Comparison of ENCODE assay signal across 14 mouse cellular contexts in genomic region chr7:27266515-27267128, GRCm38 (mm10). TPM values are rescaled to one million over a fixed set of nuclear protein-coding genes. Genes with fewer than 3 reads are reported as not detected.
DNase-seq lines count a peak whose midpoint lies in the region; ATAC-seq lines count a peak whose summit lies in the region.
"Had no signal": no experiment of that assay in that cellular context is flagged by ENCODE, and none has a peak within 500 bp of the region (broad histone marks: within the 10 kb centered on the region; RNA-seq: fewer than 3 reads in every experiment).

No protein-coding gene starts in this region.

- WGBS in midbrain, embryonic 14.5 days, result 80% methylated on average over 20 of the region's 20 CpGs

- peak; percentile 68 for DNase-seq in left cerebral cortex, adult 11 months (ENCODE audit: low spot score)
- DNase-seq in left cerebral cortex, postnatal 4 days, result no peak
- peak; percentile 61 to 62 for DNase-seq in layer of hippocampus, postnatal 25 days (ENCODE audit: extremely low spot score in 1 of 2, low spot score in 1 of 2)
- DNase-seq in right cerebral cortex, postnatal 10 days (ENCODE audit: low spot score in 2 of 2), result peak; percentile 80 to 89
- no peak for DNase-seq in midbrain, embryonic 14.5 days
- DNase-seq: adrenal gland, adult 8-10 months; cerebellum, adult 9-10 months; gastrocnemius, adult 2 months; spleen, adult 18-20 months; thymus, postnatal 14 days had no signal

- peaks cover 4% of the 10 kb centered on the region; the same call in 1 of the 2 replicates for H3K4me1 ChIP-seq in midbrain, embryonic 14.5 days (ENCODE audit: control insufficient read depth, insufficient read depth, low read length)
- H3K4me1 ChIP-seq: limb, embryonic 13.5 days had no signal

- H3K27ac ChIP-seq in midbrain, embryonic 14.5 days (replicated peaks; ENCODE audit: low read depth, low read length), result no peak overlapping the region
- H3K27ac ChIP-seq: gastrocnemius, adult 2 months; limb, embryonic 13.5 days had no signal

- intact Hi-C loops in left cerebral cortex, postnatal 4 days (cut with DNase I), result no loop called here

- H3K27me3 ChIP-seq in midbrain, embryonic 14.5 days (ENCODE audit: control insufficient read depth, insufficient read depth, low read length), result no peaks in the 10 kb centered on the region
- H3K27me3 ChIP-seq: limb, embryonic 13.5 days had no signal

- H3K4me3 ChIP-seq in midbrain, embryonic 14.5 days (replicated peaks; ENCODE audit: low read depth, low read length), result no peak overlapping the region
- H3K4me3 ChIP-seq: gastrocnemius, adult 2 months; limb, embryonic 13.5 days; megakaryocyte, embryonic 14.5 days had no signal

- H3K36me3 ChIP-seq in midbrain, embryonic 14.5 days (ENCODE audit: control insufficient read depth, insufficient read depth, low read length), result peaks cover 96% of the 10 kb centered on the region

- H3K9ac ChIP-seq in midbrain, embryonic 14.5 days (replicated peaks; ENCODE audit: low read length), result no peak overlapping the region
- H3K9ac ChIP-seq: limb, embryonic 13.5 days had no signal

- H3K4me2 ChIP-seq in midbrain, embryonic 14.5 days (ENCODE audit: low read length), result no peak overlapping the region
- H3K4me2 ChIP-seq: limb, embryonic 13.5 days had no signal

- peak; percentile 64 for ATAC-seq in frontal cortex, adult (ENCODE audit: low TSS enrichment)
- ATAC-seq in granulocyte monocyte progenitor cell, adult 5-6 weeks (replicated peaks; ENCODE audit: poor library complexity, severe bottlenecking), result no peak
- ATAC-seq in midbrain, embryonic 14.5 days (ENCODE audit: low FRiP score, low TSS enrichment), result no peak

- H3K9me3 ChIP-seq in midbrain, embryonic 14.5 days (ENCODE audit: control insufficient read depth, low read length), result no peaks in the 10 kb centered on the region
- H3K9me3 ChIP-seq: limb, embryonic 13.5 days had no signal

RNA-seq across cellular contexts. Expression of gene Numbl, which starts 8.4 kb away (rescaled TPM):
- total RNA-seq in left cerebral cortex, postnatal 4 days (2021), result 100 to 1,000 TPM; 101 to 104 TPM
- total RNA-seq in layer of hippocampus, postnatal 25 days (2021), result 100 to 1,000 TPM; 147 to 149 TPM
- total RNA-seq in granulocyte monocyte progenitor cell, adult 5-6 weeks (2014; fragmentation: Nextera tagmentation), result 1.2 and 1.3 TPM in 2 replicates
- 0.69 and 1.1 TPM in 2 replicates for total RNA-seq in granulocyte monocyte progenitor cell, adult 5-6 weeks (2017)
- polyA plus RNA-seq in midbrain, embryonic 14.5 days (2014; fragmentation: Nextera tagmentation; extraction: Ambion mirVana), result 33.7 and 50.1 TPM in 2 replicates

RNA-seq across cellular contexts. Expression of gene Coq8b, which starts 33.8 kb away (rescaled TPM):
- total RNA-seq in left cerebral cortex, postnatal 4 days (2021), result 10 to 100 TPM; 23.6 to 27.0 TPM
- total RNA-seq in layer of hippocampus, postnatal 25 days (2021), result 10 to 100 TPM; 33.8 to 36.0 TPM
- 13.3 and 15.9 TPM in 2 replicates for total RNA-seq in granulocyte monocyte progenitor cell, adult 5-6 weeks (2014; fragmentation: Nextera tagmentation)
- total RNA-seq in granulocyte monocyte progenitor cell, adult 5-6 weeks (2017), result 9.5 and 10.0 TPM in 2 replicates
- polyA plus RNA-seq in midbrain, embryonic 14.5 days (2014; fragmentation: Nextera tagmentation; extraction: Ambion mirVana), result 19.8 and 22.6 TPM in 2 replicates

RNA-seq across cellular contexts. Expression of gene Itpkc, which starts 38.2 kb away (rescaled TPM):
- 10 to 100 TPM; 14.1 to 14.3 TPM for total RNA-seq in left cerebral cortex, postnatal 4 days (2021)
- 1 to 10 TPM; 7.2 to 8.3 TPM for total RNA-seq in layer of hippocampus, postnatal 25 days (2021)
- total RNA-seq in granulocyte monocyte progenitor cell, adult 5-6 weeks (2014; fragmentation: Nextera tagmentation), result 2.1 and 7.7 TPM in 2 replicates
- 1.8 and 2.2 TPM in 2 replicates for total RNA-seq in granulocyte monocyte progenitor cell, adult 5-6 weeks (2017)
- 7.3 and 7.4 TPM in 2 replicates for polyA plus RNA-seq in midbrain, embryonic 14.5 days (2014; fragmentation: Nextera tagmentation; extraction: Ambion mirVana)

Comparison
In these comparisons a context has a peak if more than half of its experiments do, and no peak if none do; other contexts are left out.
1. DNase-seq: peak in left cerebral cortex, adult 11 months (single experiment), layer of hippocampus, postnatal 25 days (2 of 2) and right cerebral cortex, postnatal 10 days (2 of 2); none in left cerebral cortex, postnatal 4 days (single experiment) and midbrain, embryonic 14.5 days (single experiment).
2. RNA of gene Numbl, which starts 8.4 kb away (total RNA-seq): 147 to 149 TPM in layer of hippocampus, postnatal 25 days and 101 to 104 TPM in left cerebral cortex, postnatal 4 days; 0.69 to 1.3 TPM in granulocyte monocyte progenitor cell, adult 5-6 weeks; every median in the first group is over 10 times any median in the second.